Mouse (Mus musculus): ENCODE data around the gene Pinlyp.

GRCm38 (mm10) chr7:24563837-24564206 is 17.9 kb upstream of the Pinlyp start:
- TF ChIP-seq CTCF (IDR thresholded peaks at IDR 0.05; ENCODE audit: control insufficient read depth, insufficient read depth, insufficient replicate concordance, low read depth, low read length) = no peak
- TF ChIP-seq POLR2A (IDR thresholded peaks at IDR 0.05; ENCODE audit: control insufficient read depth, low read depth, low read length) = no peak
